ENCODE assay signal across 15 mouse cellular contexts in genomic region chr17:43141740-43142139, GRCm38 (mm10).
"Had no signal": no experiment of that assay in that cellular context is flagged by ENCODE, and none has a peak within 500 bp of the region (broad histone marks: within the 10 kb centered on the region; RNA-seq: fewer than 3 reads in every experiment).

No protein-coding gene starts in this region.

- H3K9ac ChIP-seq: lung, embryonic 14.5 days; midbrain, embryonic 13.5 days; midbrain, embryonic 15.5 days; neural tube, embryonic 12.5 days had no signal

- H3K9me3 ChIP-seq: midbrain, embryonic 13.5 days; midbrain, embryonic 15.5 days; neural tube, embryonic 12.5 days had no signal

- H3K4me3 ChIP-seq: megakaryocyte, embryonic 14.5 days; midbrain, embryonic 13.5 days; midbrain, embryonic 15.5 days; neural tube, embryonic 12.5 days had no signal

- H3K27me3 ChIP-seq: megakaryocyte, embryonic 14.5 days; midbrain, embryonic 13.5 days; midbrain, embryonic 15.5 days; neural tube, embryonic 12.5 days had no signal

- H3K4me2 ChIP-seq: lung, embryonic 14.5 days; midbrain, embryonic 11.5 days; midbrain, embryonic 13.5 days; midbrain, embryonic 15.5 days; neural tube, embryonic 12.5 days had no signal

- H3K36me3 ChIP-seq: midbrain, embryonic 13.5 days; midbrain, embryonic 15.5 days; neural tube, embryonic 12.5 days had no signal

- ATAC-seq: midbrain, embryonic 13.5 days; midbrain, embryonic 15.5 days had no signal

- H3K4me1 ChIP-seq: neural tube, embryonic 12.5 days had no signal

- H3K27ac ChIP-seq: macrophage; midbrain, embryonic 13.5 days; midbrain, embryonic 15.5 days; neural tube, embryonic 12.5 days had no signal

- DNase-seq: lung, adult 18-20 months; lung, embryonic 14.5 days; lung, postnatal 14 days; lung, postnatal 36 days; right cerebral cortex, postnatal 14 days; spleen, adult 18-20 months; thymus, adult 2 months; thymus, postnatal 25 days; thymus, postnatal 4 days had no signal
